Mouse (Mus musculus) lung, postnatal 0 days (tissue): ENCODE measurements around the gene Cpsf7. TPM values are rescaled to one million over a fixed set of nuclear protein-coding genes. Genes with fewer than 3 reads are reported as not detected.

Source experiments
- ATAC-seq: fragments of 200-750 bp; cut with Nextera tagmentation; 2 replicates; pipeline ENCODE4 v1.8.0; 2017; ENCODE audit warnings: moderate library complexity
- DNase-seq: peaks from one replicate; pipeline ENCODE4 v3.0.0-alpha.2; 2016; ENCODE audit warnings: low spot score
- H3K27ac ChIP-seq: fragments of 300-500 bp; sonication (generic); 2 replicates; pipeline ENCODE4 v1.5.1; 2014; ENCODE audit warnings: antibody characterized with exemption, mild to moderate bottlenecking, low read length, mixed read lengths
- H3K27me3 ChIP-seq: fragments of 300-500 bp; sonication (generic); replicated peaks from 2 replicates; pipeline ENCODE4 v1.6.1; 2014; ENCODE audit warnings: low read length, mixed read lengths; ENCODE audit not compliant: insufficient read depth
- H3K36me3 ChIP-seq: fragments of 300-500 bp; sonication (generic); 2 replicates; pipeline ENCODE4 v1.6.1; 2014; ENCODE audit warnings: low read length, mixed read lengths; ENCODE audit not compliant: insufficient read depth
- H3K4me1 ChIP-seq: fragments of 300-500 bp; sonication (generic); 2 replicates; pipeline ENCODE4 v1.6.1; 2014; ENCODE audit warnings: antibody characterized with exemption, low read depth, low read length, mixed read lengths; ENCODE audit not compliant: insufficient read depth
- H3K4me2 ChIP-seq: fragments of 300-500 bp; sonication (generic); replicated peaks from 2 replicates; pipeline ENCODE4 v1.6.1; 2014; ENCODE audit warnings: low read depth, mild to moderate bottlenecking, low read length, moderate library complexity, mixed read lengths
- H3K4me3 ChIP-seq: fragments of 300-500 bp; sonication (generic); 2 replicates; pipeline ENCODE4 v1.5.1; 2014; ENCODE audit warnings: low read depth, low read length
- H3K9ac ChIP-seq: fragments of 300-500 bp; sonication (generic); replicated peaks from 2 replicates; pipeline ENCODE4 v1.6.1; 2014; ENCODE audit warnings: low read depth, mild to moderate bottlenecking
- H3K9me3 ChIP-seq: fragments of 300-500 bp; sonication (generic); 2 replicates; pipeline ENCODE4 v1.6.1; 2016; ENCODE audit warnings: low read length, mixed read lengths
- CTCF ChIP-seq: IDR thresholded peaks from 2 replicates; pipeline ENCODE4 v1.5.1; 2016; ENCODE audit warnings: antibody characterized with exemption, mild to moderate bottlenecking
- EP300 ChIP-seq: IDR thresholded peaks from 2 replicates; pipeline ENCODE4 v1.6.1; 2016; ENCODE audit warnings: antibody characterized with exemption, mild to moderate bottlenecking, control low read depth
- WGBS: fragments of 180-500 bp; shearing (Covaris S2); extraction: QIAGEN DNeasy Blood & Tissue Kit; methylation state at CpG from one replicate; pipeline ENCODE4 v1.1.7; 2014; 5-methylcytosine and 5-hydroxymethylcytosine counted together
- polyA plus RNA-seq: library from polyadenylated mRNA; unstranded; fragments of >200 nt; fragmentation: Nextera tagmentation; extraction: Ambion mirVana; gene quantifications from 2 replicates; pipeline ENCODE4 v1.2.1, GENCODE M21; 2015

Cpsf7 gene
- polyA plus RNA-seq, 1 experiment from 2014 or later: 20.0 TPM

- WGBS: 79% methylated on average over 6 of the region's 6 CpGs
- no peak overlapping the region for H3K9ac ChIP-seq
- ATAC-seq: no peak
These were observed 39.2 kb downstream of the Cpsf7 start for GRCm38 (mm10) chr19:10564278-10564677.

GRCm38 (mm10) chr19:10565217-10565616, 40.2 kb downstream of the Cpsf7 start:
- DNase-seq (no peak), ATAC-seq (no peak)
- no peaks in the 10 kb centered on the region for H3K36me3 ChIP-seq
- no peak overlapping the region for H3K9ac ChIP-seq
- no peak overlapping the region for H3K4me2 ChIP-seq
- H3K27me3 ChIP-seq: no peaks in the 10 kb centered on the region
- no peak overlapping the region for H3K4me3 ChIP-seq
- no peaks in the 10 kb centered on the region for H3K9me3 ChIP-seq
- no peak overlapping the region for H3K27ac ChIP-seq
- 47% methylated on average over 4 of the region's 4 CpGs for WGBS
- no peak for TF ChIP-seq CTCF
- TF ChIP-seq EP300: no peak
- H3K4me1 ChIP-seq: no peaks in the 10 kb centered on the region

More at GRCm38 (mm10) chr19:10564278-10564677, 39.2 kb downstream of the Cpsf7 start:
- H3K27me3 ChIP-seq: no peaks in the 10 kb centered on the region
- H3K27ac ChIP-seq: no peak overlapping the region
- TF ChIP-seq EP300: no peak
- no peak for TF ChIP-seq CTCF
- H3K4me1 ChIP-seq: no peaks in the 10 kb centered on the region
- DNase-seq: no peak
- H3K9me3 ChIP-seq: no peaks in the 10 kb centered on the region
- H3K4me3 ChIP-seq: no peak overlapping the region
- H3K36me3 ChIP-seq: no peaks in the 10 kb centered on the region
- no peak overlapping the region for H3K4me2 ChIP-seq

GRCm38 (mm10) chr19:10569627-10570026, 44.6 kb downstream of the Cpsf7 start:
- Histone ChIP-seq H3K9ac (no peak overlapping the region), H3K4me3 (no peak overlapping the region), H3K27me3 (no peaks in the 10 kb centered on the region), H3K27ac (no peak overlapping the region), H3K4me1 (no peaks in the 10 kb centered on the region), H3K36me3 (peaks cover 6% of the 10 kb centered on the region; the same call in 1 of the 2 replicates), H3K9me3 (no peaks in the 10 kb centered on the region), H3K4me2 (no peak overlapping the region)
- ATAC-seq (no peak), DNase-seq (no peak)
- 94% methylated on average over 6 of the region's 6 CpGs for WGBS
- TF ChIP-seq CTCF: no peak
- no peak for TF ChIP-seq EP300

- H3K9me3 ChIP-seq: no peaks in the 10 kb centered on the region
- H3K4me1 ChIP-seq: 0 out of 2 replicates have a peak, but pooled peaks cover 2% of the 10 kb centered on the region
- peak within 1 kb of the TSS; percentile 89 for H3K27ac ChIP-seq
- peaks cover 10% of the 10 kb centered on the region for H3K36me3 ChIP-seq
- peak within 1 kb of the TSS; percentile 50 for H3K4me3 ChIP-seq
- WGBS: under 1% methylated on average over 44 of the region's 44 CpGs
- H3K9ac ChIP-seq: peak within 1 kb of the TSS; percentile 65
- DNase-seq: peak; percentile 98
- H3K4me2 ChIP-seq: peak within 1 kb of the TSS; percentile 73
- ATAC-seq: peak; percentile 97
- TF ChIP-seq EP300 (peak; percentile 47), CTCF (peak; percentile 75)
- no peaks in the 10 kb centered on the region for H3K27me3 ChIP-seq
These were observed 51.9 kb downstream of the Cpsf7 start, which contains the start of the genes Cyb561a3 and Tmem138 for GRCm38 (mm10) chr19:10576690-10577561. Cyb561a3 (plus strand) TSS chr19:10577172. Tmem138 (minus strand) TSS chr19:10577362.

GRCm38 (mm10) chr19:10580102-10580501, 55.0 kb downstream of the Cpsf7 start:
- Histone ChIP-seq H3K4me1 (0 out of 2 replicates have a peak, but pooled peaks cover 2% of the 10 kb centered on the region), H3K4me2 (no peak overlapping the region), H3K9ac (no peak overlapping the region), H3K27ac (no peak overlapping the region), H3K27me3 (no peaks in the 10 kb centered on the region), H3K9me3 (no peaks in the 10 kb centered on the region), H3K4me3 (no peak overlapping the region), H3K36me3 (peaks cover 3% of the 10 kb centered on the region; the same call in 1 of the 2 replicates)
- ATAC-seq: no peak
- WGBS: 78% methylated on average over 3 of the region's 3 CpGs
- DNase-seq: no peak
- no peak for TF ChIP-seq CTCF
- TF ChIP-seq EP300: no peak

- H3K27me3 ChIP-seq: no peaks in the 10 kb centered on the region
- H3K4me2 ChIP-seq: no peak overlapping the region
- H3K4me3 ChIP-seq: no peak overlapping the region
- H3K36me3 ChIP-seq: peaks cover 4% of the 10 kb centered on the region; the same call in 1 of the 2 replicates
- H3K4me1 ChIP-seq: 0 out of 2 replicates have a peak, but pooled peaks cover 2% of the 10 kb centered on the region
- TF ChIP-seq CTCF (no peak), EP300 (no peak)
- ATAC-seq: no peak
- H3K27ac ChIP-seq: no peak overlapping the region
- DNase-seq: no peak
- H3K9ac ChIP-seq: no peak overlapping the region
- no peaks in the 10 kb centered on the region for H3K9me3 ChIP-seq
- WGBS: 83% methylated on average over 3 of the region's 3 CpGs
These were observed 55.7 kb downstream of the Cpsf7 start for GRCm38 (mm10) chr19:10580761-10581160.
